Mouse (Mus musculus) E14TG2a.4 (cell line): ENCODE measurements around the gene Pnkp.

Source experiments
- H3K27me3 ChIP-seq: 2 replicates; pipeline ENCODE4 v1.6.1; 2014; ENCODE audit warnings: low read length, control low read depth; ENCODE audit not compliant: insufficient read depth
- H3K36me3 ChIP-seq: 2 replicates; pipeline ENCODE4 v1.6.1; 2014; ENCODE audit warnings: low read length, control low read depth; ENCODE audit not compliant: insufficient read depth
- H3K4me1 ChIP-seq: replicated peaks from 2 replicates; pipeline ENCODE4 v1.6.1; 2014; ENCODE audit warnings: low read depth, low read length, control low read depth
- H3K4me3 ChIP-seq: replicated peaks from 2 replicates; pipeline ENCODE4 v1.5.1; 2014; ENCODE audit warnings: mild to moderate bottlenecking, low read length
- H3K9me3 ChIP-seq: 2 replicates; pipeline ENCODE4 v1.6.1; 2014; ENCODE audit warnings: low read length, control low read depth
- CTCF ChIP-seq: conservative IDR thresholded peaks from 2 replicates; pipeline ENCODE4 v1.5.1; 2014; ENCODE audit warnings: low read length
- NANOG ChIP-seq: IDR thresholded peaks from 2 replicates; pipeline ENCODE4 v1.6.1; 2014; ENCODE audit warnings: borderline replicate concordance, low read length, mixed read lengths
- POU5F1 ChIP-seq: IDR thresholded peaks from 2 replicates; pipeline ENCODE4 v1.6.1; 2014; ENCODE audit warnings: low read length, borderline replicate concordance

Pnkp gene

DNA sequence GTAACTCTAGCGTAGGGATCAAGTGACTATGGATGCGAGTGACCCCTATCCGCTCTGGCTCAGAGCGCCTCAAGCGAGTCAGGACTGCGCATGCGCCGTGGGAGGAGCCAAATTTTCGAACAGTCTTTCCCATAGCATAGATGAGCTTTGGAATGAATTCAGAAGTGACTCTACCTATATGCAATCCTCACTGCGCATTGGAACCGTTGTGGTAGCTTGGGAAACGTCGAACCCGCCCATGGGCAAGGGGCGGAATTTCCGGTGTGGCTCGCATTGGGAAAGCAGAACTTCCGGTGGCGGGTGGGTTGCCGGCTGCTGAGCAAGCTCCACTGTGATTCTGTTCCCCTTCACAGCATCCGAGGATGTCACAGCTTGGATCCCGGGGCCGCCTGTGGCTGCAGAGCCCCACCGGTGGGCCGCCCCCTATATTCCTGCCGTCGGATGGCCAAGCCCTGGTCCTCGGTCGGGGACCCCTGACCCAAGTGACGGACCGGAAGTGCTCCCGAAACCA lies at the start of gene Pnkp:
Gene Pnkp, plus strand, starts transcription at position 98 of the 511 bp plus-strand sequence.
- H3K9me3 ChIP-seq = no peaks in the 10 kb centered on the region
- peaks cover 78% of the 10 kb centered on the region for H3K4me1 ChIP-seq
- TF ChIP-seq CTCF (no peak), NANOG (no peak), POU5F1 (no peak)
- peak within 1 kb of the TSS; percentile 98 for H3K4me3 ChIP-seq
- H3K36me3 ChIP-seq = peaks cover 32% of the 10 kb centered on the region
- no peaks in the 10 kb centered on the region for H3K27me3 ChIP-seq

- Histone ChIP-seq H3K4me3 (no peak overlapping the region), H3K27me3 (no peaks in the 10 kb centered on the region), H3K36me3 (peaks cover 21% of the 10 kb centered on the region), H3K4me1 (peaks cover 16% of the 10 kb centered on the region), H3K9me3 (no peaks in the 10 kb centered on the region)
- TF ChIP-seq NANOG (no peak), POU5F1 (no peak), CTCF (no peak)
Observed at GRCm38 (mm10) chr7:44808927-44809326, 48.0 kb upstream of the Pnkp start.

DNA sequence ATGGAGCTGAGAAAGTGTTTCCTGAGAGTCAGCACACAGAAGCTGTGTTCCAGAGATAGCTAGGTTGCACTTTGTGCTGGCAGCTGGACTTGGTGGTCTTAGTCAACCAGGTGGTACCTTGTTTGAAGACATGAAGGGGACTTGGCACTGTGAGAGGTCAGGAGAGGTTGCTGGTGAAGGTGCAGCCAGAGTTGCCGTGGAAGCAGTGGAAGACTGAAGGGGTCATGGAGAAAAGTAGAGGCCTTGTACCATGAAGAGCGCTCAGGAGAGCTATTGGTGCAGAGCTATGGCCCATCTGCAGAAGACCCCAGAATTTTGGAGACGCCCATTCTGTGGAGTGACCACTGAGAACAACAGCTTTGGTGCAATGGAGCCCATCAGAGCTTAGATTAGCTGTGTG lies 47.5 kb upstream of the Pnkp start:
- peaks cover 22% of the 10 kb centered on the region for H3K36me3 ChIP-seq
- H3K9me3 ChIP-seq = no peaks in the 10 kb centered on the region
- H3K4me1 ChIP-seq = peaks cover 12% of the 10 kb centered on the region
- no peaks in the 10 kb centered on the region for H3K27me3 ChIP-seq
- no peak for TF ChIP-seq CTCF
- TF ChIP-seq POU5F1 = no peak
- no peak overlapping the region for H3K4me3 ChIP-seq

DNA sequence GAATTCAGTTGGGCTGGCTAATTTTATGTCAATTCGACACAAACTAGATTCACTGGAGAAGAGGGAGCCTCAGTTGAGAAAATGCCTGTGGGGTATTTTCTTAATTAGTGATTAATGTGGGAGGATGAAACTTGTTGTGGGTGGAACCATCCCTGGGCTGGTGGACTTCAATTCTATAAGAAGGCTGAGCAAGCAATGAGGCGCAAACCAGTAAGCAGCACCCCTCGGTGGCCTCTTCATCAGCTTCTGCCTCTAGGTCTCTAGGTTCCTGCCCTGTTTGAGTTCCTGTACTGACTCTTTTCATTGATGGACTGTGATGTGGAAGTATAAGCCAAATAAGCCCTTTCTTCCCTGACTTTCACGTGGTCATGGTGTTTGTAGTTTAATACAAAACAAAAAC lies 46.6 kb upstream of the Pnkp start:
- Histone ChIP-seq H3K4me3 (no peak overlapping the region), H3K9me3 (no peaks in the 10 kb centered on the region), H3K27me3 (no peaks in the 10 kb centered on the region), H3K36me3 (peaks cover 22% of the 10 kb centered on the region), H3K4me1 (peaks cover 21% of the 10 kb centered on the region)
- TF ChIP-seq CTCF (no peak), POU5F1 (no peak), NANOG (no peak)

GRCm38 (mm10) chr7:44810819-44811557 lies 46.0 kb upstream of the Pnkp start:
- Histone ChIP-seq H3K4me1 (peaks cover 22% of the 10 kb centered on the region), H3K4me3 (no peak overlapping the region), H3K27me3 (no peaks in the 10 kb centered on the region), H3K9me3 (no peaks in the 10 kb centered on the region), H3K36me3 (peaks cover 22% of the 10 kb centered on the region)
- TF ChIP-seq POU5F1 = no peak
- TF ChIP-seq CTCF = no peak
- TF ChIP-seq NANOG = no peak

- TF ChIP-seq CTCF (no peak), NANOG (no peak), POU5F1 (no peak)
- no peaks in the 10 kb centered on the region for H3K27me3 ChIP-seq
- no peaks in the 10 kb centered on the region for H3K9me3 ChIP-seq
- H3K4me1 ChIP-seq = peaks cover 28% of the 10 kb centered on the region
- H3K4me3 ChIP-seq = peak overlapping the region; percentile 54
- peaks cover 29% of the 10 kb centered on the region for H3K36me3 ChIP-seq
Observed at GRCm38 (mm10) chr7:44812651-44813325, 44.2 kb upstream of the Pnkp start.

GRCm38 (mm10) chr7:44813985-44814384 lies 43.0 kb upstream of the Pnkp start:
- Histone ChIP-seq H3K9me3 (no peaks in the 10 kb centered on the region), H3K27me3 (no peaks in the 10 kb centered on the region), H3K4me1 (peaks cover 40% of the 10 kb centered on the region), H3K4me3 (no peak overlapping the region), H3K36me3 (peaks cover 40% of the 10 kb centered on the region)
- TF ChIP-seq NANOG (no peak), CTCF (no peak)

- Histone ChIP-seq H3K36me3 (peaks cover 44% of the 10 kb centered on the region), H3K4me1 (peaks cover 44% of the 10 kb centered on the region), H3K4me3 (no peak overlapping the region; the same call in 1 of the 2 replicates), H3K27me3 (no peaks in the 10 kb centered on the region), H3K9me3 (no peaks in the 10 kb centered on the region)
- no peak for TF ChIP-seq CTCF
- TF ChIP-seq POU5F1 = no peak
- TF ChIP-seq NANOG = no peak
Observed at GRCm38 (mm10) chr7:44814423-44814822, 42.5 kb upstream of the Pnkp start.
